Mouse (Mus musculus) embryonic stem cell, embryonic (primary cell): ENCODE results near the gene Eno1.
"Not testable (repeated sequence)": the region's sequence is repeated elsewhere in the genome, so short reads cannot be mapped to it uniquely, and the experiment has no call there.

Experiments used
- CTCF ChIA-PET, 4 experiments: fragments of 300-600 bp in 2 of 4; fragments of 350-600 bp in 2 of 4; sonication (Branson Sonifier 250); formaldehyde crosslinking; loops; one replicate each; lab custom pipeline; 2022; ENCODE audit warnings: inconsistent platforms in 2 of 4; lab: Charles Lee
- POLR2A ChIA-PET, 4 experiments: fragments of 300-600 bp in 2 of 4; fragments of 350-600 bp in 2 of 4; sonication (Branson Sonifier 250); formaldehyde crosslinking; loops; one replicate each; lab custom pipeline; 2022; ENCODE audit warnings: antibody characterized with exemption in 4 of 4, inconsistent platforms in 1 of 4; lab: Charles Lee

Eno1 gene

DNA sequence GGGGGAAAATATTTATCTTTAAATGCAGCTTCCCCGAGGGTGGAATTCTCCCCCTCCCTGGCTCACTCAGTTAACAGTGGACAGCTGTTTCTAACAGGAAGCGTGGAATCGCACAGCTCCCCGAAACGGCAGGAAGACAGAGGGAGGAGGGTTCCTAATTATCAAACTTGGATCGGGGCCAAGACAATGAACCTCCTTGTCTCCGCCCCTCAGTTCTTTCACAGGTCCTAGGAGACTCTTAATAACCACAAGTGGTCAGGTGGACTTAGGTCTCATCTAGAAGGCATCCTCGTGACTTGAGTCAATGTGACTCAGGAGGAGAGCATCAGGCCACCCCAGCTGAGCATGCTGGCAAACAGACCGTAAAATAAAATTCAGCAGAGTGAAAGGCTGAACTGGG is 36.2 kb downstream of the Eno1 start:
- CTCF ChIA-PET, result interaction anchor here in 2 of 4 experiments (0.5 to 2.2 kb wide), 6 partner anchors 8 to 612 kb away, joined by 3 to 9 read pairs (median 4); partner anchors contain the start of gene Rere (in 1 of the 2)
- POLR2A ChIA-PET, result interaction anchor here in 2 of 4 experiments (0.6 to 7.5 kb wide), 15 partner anchors 8 to 193 kb away, joined by 3 to 77 read pairs (median 3); partner anchors contain the start of genes Rere (in 2 of the 2) and Slc2a7 (in 1 of the 2)

- POLR2A ChIA-PET, result interaction anchor here in 2 of 4 experiments (0.7 to 2.1 kb wide), 6 partner anchors 10 to 63 kb away, joined by 3 to 7 read pairs (median 4); no protein-coding TSS in a partner anchor
- CTCF ChIA-PET, result interaction anchor here in 3 of 4 experiments (0.7 to 1.6 kb wide), 6 partner anchors 11 to 189 kb away, joined by 3 to 5 read pairs (median 4); partner anchors contain the start of gene Gpr157 (in 1 of the 3)
Observed at GRCm38 (mm10) chr4:150275531-150275930, 39.0 kb downstream of the Eno1 start.

DNA sequence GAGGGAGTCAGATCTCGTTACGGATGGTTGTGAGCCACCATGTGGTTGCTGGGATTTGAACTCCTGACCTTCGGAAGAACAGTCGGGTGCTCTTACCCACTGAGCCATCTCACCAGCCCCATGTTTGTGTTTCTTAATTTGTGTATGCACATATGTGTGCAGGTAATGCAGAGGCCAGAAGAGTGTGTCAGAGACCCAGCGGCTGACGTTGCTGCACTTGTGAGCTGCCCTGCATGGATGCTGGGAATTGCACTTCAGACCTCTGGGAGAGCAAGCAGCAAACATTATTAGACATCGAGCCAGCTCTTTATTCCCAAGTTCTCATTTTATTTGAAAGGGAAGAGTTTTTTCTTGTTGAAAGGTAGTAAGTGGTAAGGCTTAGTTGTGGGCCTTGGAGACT is 42.8 kb downstream of the Eno1 start:
- ChIA-PET CTCF (interaction anchor here in 2 of 4 experiments (0.7 to 1.8 kb wide), 4 partner anchors 12 to 31 kb away, joined by 4 to 10 read pairs (median 6); no protein-coding TSS in a partner anchor), POLR2A (interaction anchor here in 2 of 4 experiments (1.1 to 5.4 kb wide), 12 partner anchors 10 to 67 kb away, joined by 3 to 58 read pairs (median 10); no protein-coding TSS in a partner anchor)

DNA sequence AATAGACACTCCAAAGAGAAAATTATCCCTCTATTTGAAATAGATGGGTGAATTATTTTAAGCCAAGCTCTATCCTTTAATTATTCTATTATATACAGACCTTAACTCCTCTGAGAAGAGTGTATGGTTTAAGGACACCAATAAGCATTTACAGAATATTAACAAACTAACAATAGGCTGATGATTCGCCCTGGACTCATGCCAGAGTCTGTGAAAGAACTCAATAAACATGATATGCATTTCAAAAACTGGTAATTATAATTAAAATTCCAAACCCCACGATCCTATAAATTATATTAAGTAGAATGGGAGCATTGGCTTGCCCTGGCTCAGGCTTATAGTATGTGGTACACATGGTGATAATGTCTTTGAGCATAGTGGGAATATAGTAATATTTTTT is 43.5 kb downstream of the Eno1 start:
- ChIA-PET POLR2A (interaction anchor here in 3 of 4 experiments (0.8 to 5.4 kb wide), 18 partner anchors 11 to 67 kb away, joined by 3 to 58 read pairs (median 10); no protein-coding TSS in a partner anchor), CTCF (interaction anchor here (0.6 to 2.7 kb wide), 8 partner anchors 11 to 859 kb away, joined by 3 to 19 read pairs (median 4); no protein-coding TSS in a partner anchor)

DNA sequence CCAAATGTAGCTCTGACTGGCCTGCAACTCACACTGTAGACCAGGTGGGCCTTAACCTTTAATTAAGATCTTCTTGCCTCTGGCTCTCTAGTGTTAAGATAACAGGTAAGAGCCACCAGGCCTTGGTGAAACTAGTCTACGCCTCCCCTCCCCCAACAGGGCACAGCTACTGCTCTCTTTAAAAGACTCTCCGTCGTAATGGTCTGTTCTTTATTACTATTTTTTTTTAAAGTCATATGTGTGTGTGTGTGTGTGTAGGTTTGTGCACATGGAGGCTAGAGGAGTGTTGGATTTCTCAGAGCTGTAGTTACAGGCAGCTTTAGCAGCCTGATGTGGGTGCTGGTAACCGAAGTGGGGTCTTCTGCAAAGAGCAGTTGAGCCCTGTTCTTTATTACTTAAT is 43.9 kb downstream of the Eno1 start:
- POLR2A ChIA-PET, result interaction anchor here (0.6 to 5.4 kb wide), 42 partner anchors 8 to 766 kb away, joined by 3 to 58 read pairs (median 6); partner anchors contain the start of gene Car6 (in 1 of the 4)

GRCm38 (mm10) chr4:150281018-150281761 is 44.7 kb downstream of the Eno1 start, which contains the start of gene Rere:
Gene Rere (plus strand): TSS chr4:150281646.
- POLR2A ChIA-PET, result interaction anchor here (0.6 to 5.4 kb wide), 68 partner anchors 8 to 903 kb away, joined by 3 to 58 read pairs (median 4); partner anchors contain the start of genes Car6 (in 1 of the 4) and Eno1 (in 1 of the 4)
- CTCF ChIA-PET, result interaction anchor here (0.5 to 2.8 kb wide), 37 partner anchors 9 to 1891 kb away, joined by 3 to 19 read pairs (median 5); no protein-coding TSS in a partner anchor

More for the DNA sequence above, 43.9 kb downstream of the Eno1 start:
- CTCF ChIA-PET, result interaction anchor here (0.5 to 2.8 kb wide), 19 partner anchors 8 to 1014 kb away, joined by 3 to 19 read pairs (median 5); no protein-coding TSS in a partner anchor

GRCm38 (mm10) chr4:150281891-150282630 is 45.5 kb downstream of the Eno1 start:
- ChIA-PET POLR2A (interaction anchor here (0.6 to 5.4 kb wide), 48 partner anchors 7 to 904 kb away, joined by 3 to 58 read pairs (median 4); partner anchors contain the start of genes Car6 (in 1 of the 4) and Eno1 (in 1 of the 4)), CTCF (interaction anchor here (0.6 to 2.8 kb wide), 26 partner anchors 10 to 1890 kb away, joined by 3 to 19 read pairs (median 6); no protein-coding TSS in a partner anchor)

GRCm38 (mm10) chr4:150282631-150283334 is 46.3 kb downstream of the Eno1 start:
- POLR2A ChIA-PET, result interaction anchor here in 3 of 4 experiments (0.7 to 3.6 kb wide), 10 partner anchors 9 to 143 kb away, joined by 3 to 36 read pairs (median 4); no protein-coding TSS in a partner anchor

GRCm38 (mm10) chr4:150283335-150283638 is 46.8 kb downstream of the Eno1 start:
- POLR2A ChIA-PET, result interaction anchor here in 3 of 4 experiments (0.7 to 3.6 kb wide), 6 partner anchors 8 to 85 kb away, joined by 3 to 36 read pairs (median 4); no protein-coding TSS in a partner anchor
- CTCF ChIA-PET, result interaction anchor here in 3 of 4 experiments (0.6 to 2.8 kb wide), 3 partner anchors 11 to 48 kb away, joined by 4 to 13 read pairs (median 5); no protein-coding TSS in a partner anchor

More at GRCm38 (mm10) chr4:150282631-150283334, 46.3 kb downstream of the Eno1 start:
- CTCF ChIA-PET, result interaction anchor here in 2 of 4 experiments (0.7 to 2.8 kb wide), 3 partner anchors 10 to 18 kb away, joined by 5 to 19 read pairs (median 13); no protein-coding TSS in a partner anchor

DNA sequence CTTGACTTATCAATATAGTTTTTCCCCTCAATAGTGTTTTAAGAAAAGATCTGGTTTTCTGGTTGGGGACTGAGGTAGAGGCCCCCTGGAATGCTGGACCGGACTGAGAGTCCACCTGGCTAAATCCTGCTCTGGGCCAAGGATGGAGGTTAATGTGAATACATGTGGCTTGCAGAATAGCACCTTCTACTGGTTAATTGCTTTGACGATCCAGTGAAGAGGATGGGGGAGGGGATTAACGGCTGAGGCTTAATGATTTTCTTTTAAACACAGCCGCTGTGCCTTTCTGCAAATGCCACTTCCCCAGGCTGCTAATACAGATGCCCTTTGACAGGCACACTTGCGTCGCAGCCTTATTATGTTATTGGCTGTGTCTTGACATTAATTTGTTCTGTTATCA is 47.5 kb downstream of the Eno1 start:
- POLR2A ChIA-PET, result interaction anchor here in 1 of 4 experiments (0.8 to 1.2 kb wide), 2 partner anchors 18 to 19 kb away, joined by 3 to 4 read pairs; no protein-coding TSS in a partner anchor

DNA sequence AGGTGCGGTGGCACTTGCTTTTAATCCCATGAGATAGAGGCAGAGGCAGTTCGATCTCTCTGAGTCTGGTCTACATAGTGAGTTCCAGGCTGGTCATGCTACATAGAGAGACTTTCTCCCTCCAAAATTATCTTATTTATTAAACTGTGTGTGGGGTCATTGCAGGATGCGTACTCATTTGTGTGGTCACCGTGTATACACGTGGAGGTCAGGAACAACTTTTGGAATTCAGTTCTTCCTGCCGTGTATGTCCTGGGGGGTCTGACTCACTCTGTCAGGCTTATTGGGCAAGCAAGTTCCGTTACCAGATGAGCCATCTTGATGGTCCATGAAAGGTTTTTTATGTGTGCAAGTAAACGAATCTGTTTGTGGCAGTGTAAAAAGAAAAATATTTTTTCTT is 50.5 kb downstream of the Eno1 start:
- ChIA-PET CTCF (no interaction called here), POLR2A (interaction anchor here in 2 of 4 experiments (0.7 to 1.8 kb wide), 5 partner anchors 8 to 75 kb away, joined by 3 to 8 read pairs (median 3); no protein-coding TSS in a partner anchor)

More for the DNA sequence above, 47.5 kb downstream of the Eno1 start:
- CTCF ChIA-PET, result no interaction called here

GRCm38 (mm10) chr4:150287463-150287862 is 50.9 kb downstream of the Eno1 start:
- POLR2A ChIA-PET, result interaction anchor here in 2 of 4 experiments (0.7 to 2.0 kb wide), 3 partner anchors 9 to 28 kb away, joined by 3 to 6 read pairs (median 3); no protein-coding TSS in a partner anchor
- CTCF ChIA-PET, result not testable (repeated sequence)

DNA sequence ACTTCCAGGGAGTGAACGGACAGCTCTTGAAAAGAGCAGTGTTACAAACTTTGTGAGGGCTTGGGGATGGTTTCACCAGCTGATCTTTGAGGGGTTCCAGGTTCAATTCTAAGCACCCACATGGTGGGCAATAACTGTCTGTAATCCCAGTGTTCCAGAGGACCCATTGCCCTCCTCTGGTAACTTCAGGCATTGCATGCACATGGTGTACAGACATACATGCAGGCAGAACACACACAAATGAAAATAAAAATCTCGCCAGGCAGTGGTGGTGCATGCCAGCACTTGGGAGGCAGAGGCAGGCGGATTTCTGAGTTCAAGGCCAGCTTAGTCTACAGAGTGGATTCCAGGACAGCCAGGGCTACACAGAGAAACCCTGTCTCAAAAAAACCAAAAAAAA is 55.4 kb downstream of the Eno1 start:
- POLR2A ChIA-PET, result interaction anchor here (0.6 to 4.2 kb wide), 18 partner anchors 8 to 612 kb away, joined by 3 to 18 read pairs (median 4); partner anchors contain the start of gene Rere (in 2 of the 4)
- CTCF ChIA-PET, result interaction anchor here (0.6 to 1.3 kb wide), 11 partner anchors 11 to 1867 kb away, joined by 3 to 8 read pairs (median 3); partner anchors contain the start of gene Rere (in 1 of the 4)

GRCm38 (mm10) chr4:150294870-150295269 is 58.3 kb downstream of the Eno1 start:
- ChIA-PET CTCF (interaction anchor here (0.6 to 2.2 kb wide), 7 partner anchors 14 to 1137 kb away, joined by 3 to 19 read pairs (median 10); partner anchors contain the start of gene Rere (in 2 of the 4)), POLR2A (interaction anchor here in 3 of 4 experiments (0.9 to 4.2 kb wide), 6 partner anchors 9 to 30 kb away, joined by 3 to 21 read pairs (median 6); partner anchors contain the start of gene Rere (in 1 of the 3))

- POLR2A ChIA-PET, result interaction anchor here (0.6 to 3.1 kb wide), 27 partner anchors 10 to 185 kb away, joined by 3 to 21 read pairs (median 4); partner anchors contain the start of gene Rere (in 3 of the 4)
- CTCF ChIA-PET, result interaction anchor here (0.6 to 2.2 kb wide), 41 partner anchors 10 to 670 kb away, joined by 3 to 19 read pairs (median 4); partner anchors contain the start of gene Rere (in 3 of the 4)
Observed at GRCm38 (mm10) chr4:150295966-150296365, 59.4 kb downstream of the Eno1 start.
